Mouse (Mus musculus) heart, embryonic 12.5 days (tissue): Measurements from ENCODE around the gene Itch. TPM values are rescaled to one million over a fixed set of nuclear protein-coding genes. Genes with fewer than 3 reads are reported as not detected.

Experiments
- ATAC-seq: fragments of 200-750 bp; cut with Nextera tagmentation; 2 replicates; pipeline ENCODE4 v1.8.0; 2017; ENCODE audit warnings: moderate TSS enrichment, moderate library complexity; ENCODE audit not compliant: insufficient number of reproducible peaks, low FRiP score
- H3K27ac ChIP-seq: fragments of 300-500 bp; sonication (generic); 2 replicates; pipeline ENCODE4 v1.5.1; 2016; ENCODE audit warnings: mild to moderate bottlenecking, moderate library complexity; ENCODE audit not compliant: poor library complexity, severe bottlenecking
- H3K27me3 ChIP-seq: fragments of 300-500 bp; sonication (generic); replicated peaks from 2 replicates; pipeline ENCODE4 v1.6.1; 2016; ENCODE audit warnings: mild to moderate bottlenecking, moderate library complexity
- H3K36me3 ChIP-seq: fragments of 300-500 bp; sonication (generic); 2 replicates; pipeline ENCODE4 v1.6.1; 2016; ENCODE audit warnings: mild to moderate bottlenecking, moderate library complexity
- H3K4me1 ChIP-seq: fragments of 300-500 bp; sonication (generic); replicated peaks from 2 replicates; pipeline ENCODE4 v1.6.1; 2016; ENCODE audit warnings: mild to moderate bottlenecking
- H3K4me2 ChIP-seq: fragments of 300-500 bp; sonication (generic); 2 replicates; pipeline ENCODE4 v1.6.1; 2016; ENCODE audit warnings: mild to moderate bottlenecking, moderate library complexity
- H3K4me3 ChIP-seq: fragments of 300-500 bp; sonication (generic); 2 replicates; pipeline ENCODE4 v1.5.1; 2016; ENCODE audit warnings: mild to moderate bottlenecking
- H3K9ac ChIP-seq: fragments of 300-500 bp; sonication (generic); 2 replicates; pipeline ENCODE4 v1.6.1; 2016; ENCODE audit warnings: mild to moderate bottlenecking, moderate library complexity
- H3K9me3 ChIP-seq: fragments of 300-500 bp; sonication (generic); replicated peaks from 2 replicates; pipeline ENCODE4 v1.6.1; 2016; ENCODE audit warnings: mild to moderate bottlenecking, moderate library complexity
- WGBS: fragments of 180-500 bp; shearing (Covaris S2); methylation state at CpG from one replicate; pipeline ENCODE4 v1.1.7; 2016; 5-methylcytosine and 5-hydroxymethylcytosine counted together
- polyA plus RNA-seq: library from polyadenylated mRNA; unstranded; fragments of >200 nt; fragmentation: Nextera tagmentation; extraction: Ambion mirVana; gene quantifications from 2 replicates; pipeline ENCODE4 v1.2.1, GENCODE M21; 2016

Gene Itch
- polyA plus RNA-seq, result 43.2 and 44.2 TPM in 2 replicates

DNA sequence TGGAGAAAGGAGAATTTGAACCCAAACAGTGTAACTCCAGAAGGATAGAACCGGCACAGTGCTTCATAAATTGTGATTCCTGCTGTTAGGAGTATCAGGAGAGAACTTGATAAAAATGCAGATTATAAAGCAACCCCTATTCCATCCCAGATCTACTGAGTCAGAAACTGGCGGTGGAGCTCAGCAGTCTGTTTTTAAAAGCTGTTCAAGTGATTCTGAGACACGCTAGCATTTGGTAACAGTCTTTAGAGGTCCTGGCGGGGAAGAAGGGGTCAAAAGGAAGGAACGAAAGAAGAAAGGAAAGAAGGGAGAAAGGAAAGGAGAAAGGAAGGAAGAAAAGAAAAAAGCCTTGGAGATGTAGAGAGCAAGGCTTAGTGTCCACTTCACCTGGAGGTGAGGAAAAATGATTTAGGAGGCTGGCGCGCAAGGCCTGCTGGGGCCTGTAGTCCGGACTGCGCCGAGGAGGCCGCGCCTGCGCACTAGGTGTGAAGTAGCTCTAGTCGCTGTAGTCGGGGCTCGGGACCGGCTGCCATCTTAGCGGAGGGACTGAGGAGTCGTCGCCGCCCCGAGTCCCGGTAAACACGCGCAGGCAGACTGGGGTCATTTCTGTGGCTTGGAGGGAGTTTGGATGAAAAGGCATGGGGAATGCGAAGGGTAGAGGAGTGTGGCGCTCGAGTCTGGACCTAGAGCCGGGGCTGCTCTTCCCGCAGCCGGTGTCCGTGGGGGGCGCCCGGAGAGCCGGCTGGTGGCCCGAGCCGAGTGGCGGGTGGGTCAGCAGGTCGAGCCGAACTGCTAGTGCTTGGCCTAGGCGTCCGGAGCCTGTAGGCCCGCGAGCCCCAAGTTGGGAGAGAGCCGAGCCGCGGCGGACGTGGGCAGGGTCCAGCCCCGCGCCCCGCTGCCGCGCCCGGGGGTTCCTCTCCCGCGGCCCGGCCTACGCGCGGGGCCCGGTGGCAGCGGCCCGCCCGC is at the start of gene Itch:
Gene Itch (plus strand): TSS at position 499 of the 966 bp plus-strand sequence.
- Histone ChIP-seq H3K4me2 (peak within 1 kb of the TSS; percentile 70), H3K36me3 (peaks cover 3% of the 10 kb centered on the region), H3K27me3 (no peaks in the 10 kb centered on the region), H3K27ac (peak within 1 kb of the TSS; percentile 87), H3K9ac (peak within 1 kb of the TSS; percentile 98), H3K4me3 (peak within 1 kb of the TSS; percentile 94), H3K4me1 (peaks cover 23% of the 10 kb centered on the region), H3K9me3 (no peaks in the 10 kb centered on the region)
- peak; percentile 97 for ATAC-seq
- 2% methylated on average over 64 of the region's 65 CpGs for WGBS

- 82% methylated on average over 5 of the region's 5 CpGs for WGBS
- Histone ChIP-seq H3K4me2 (no peak overlapping the region), H3K36me3 (no peaks in the 10 kb centered on the region), H3K4me3 (no peak overlapping the region), H3K27ac (no peak overlapping the region), H3K27me3 (0 out of 2 replicates have a peak, but pooled peaks cover 3% of the 10 kb centered on the region), H3K9ac (no peak overlapping the region), H3K9me3 (no peaks in the 10 kb centered on the region), H3K4me1 (no peaks in the 10 kb centered on the region)
- ATAC-seq, result no peak
Observed at GRCm38 (mm10) chr2:155084546-155084945, 48.8 kb upstream of the Itch start.

GRCm38 (mm10) chr2:155086328-155086727 is 47.0 kb upstream of the Itch start:
- Histone ChIP-seq H3K9me3 (no peaks in the 10 kb centered on the region), H3K4me1 (peaks cover 5% of the 10 kb centered on the region; the same call in 1 of the 2 replicates), H3K27me3 (0 out of 2 replicates have a peak, but pooled peaks cover 3% of the 10 kb centered on the region), H3K4me3 (no peak overlapping the region), H3K27ac (no peak overlapping the region), H3K4me2 (no peak overlapping the region), H3K36me3 (no peaks in the 10 kb centered on the region), H3K9ac (no peak overlapping the region)
- WGBS, result 75% methylated on average over 5 of the region's 5 CpGs
- no peak for ATAC-seq

DNA sequence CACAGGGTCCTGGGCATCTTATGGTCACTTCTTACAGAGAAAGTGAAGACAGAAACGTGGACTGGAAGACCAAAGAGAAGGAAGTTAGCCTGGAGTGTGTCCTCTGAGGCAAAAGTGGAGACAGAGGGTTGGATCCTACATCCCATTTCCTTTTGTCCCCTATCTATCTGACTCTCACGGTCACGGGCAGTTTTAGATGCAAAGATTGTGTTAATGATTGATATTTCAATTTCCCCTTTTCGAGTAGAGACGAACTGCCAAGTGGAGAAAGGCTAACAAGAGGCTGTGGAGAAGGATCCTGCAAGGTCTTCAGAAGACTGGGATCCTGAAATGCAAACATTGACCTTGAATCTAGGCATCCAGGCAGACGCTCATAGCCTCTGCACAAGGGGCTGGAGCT is 45.0 kb upstream of the Itch start:
- ATAC-seq, result no peak
- WGBS, result 73% methylated on average over 6 of the region's 6 CpGs
- no peaks in the 10 kb centered on the region for H3K27me3 ChIP-seq
- no peak overlapping the region for H3K4me2 ChIP-seq
- H3K9me3 ChIP-seq, result no peaks in the 10 kb centered on the region
- H3K4me3 ChIP-seq, result no peak overlapping the region
- no peaks in the 10 kb centered on the region for H3K36me3 ChIP-seq
- peaks cover 11% of the 10 kb centered on the region for H3K4me1 ChIP-seq
- H3K9ac ChIP-seq, result no peak overlapping the region
- no peak overlapping the region for H3K27ac ChIP-seq

GRCm38 (mm10) chr2:155090909-155091742 is 42.2 kb upstream of the Itch start:
- no peak overlapping the region for H3K9ac ChIP-seq
- H3K27ac ChIP-seq, result no peak overlapping the region
- no peak overlapping the region for H3K4me3 ChIP-seq
- H3K27me3 ChIP-seq, result no peaks in the 10 kb centered on the region
- H3K36me3 ChIP-seq, result no peaks in the 10 kb centered on the region
- H3K9me3 ChIP-seq, result no peaks in the 10 kb centered on the region
- H3K4me1 ChIP-seq, result peaks cover 13% of the 10 kb centered on the region
- WGBS, result 61% methylated on average over 13 of the region's 13 CpGs
- ATAC-seq, result 0 out of 2 replicates have a peak, but pooled peaks have one; percentile 25
- no peak overlapping the region for H3K4me2 ChIP-seq

GRCm38 (mm10) chr2:155091743-155092075 is 41.6 kb upstream of the Itch start:
- peaks cover 13% of the 10 kb centered on the region for H3K4me1 ChIP-seq

DNA sequence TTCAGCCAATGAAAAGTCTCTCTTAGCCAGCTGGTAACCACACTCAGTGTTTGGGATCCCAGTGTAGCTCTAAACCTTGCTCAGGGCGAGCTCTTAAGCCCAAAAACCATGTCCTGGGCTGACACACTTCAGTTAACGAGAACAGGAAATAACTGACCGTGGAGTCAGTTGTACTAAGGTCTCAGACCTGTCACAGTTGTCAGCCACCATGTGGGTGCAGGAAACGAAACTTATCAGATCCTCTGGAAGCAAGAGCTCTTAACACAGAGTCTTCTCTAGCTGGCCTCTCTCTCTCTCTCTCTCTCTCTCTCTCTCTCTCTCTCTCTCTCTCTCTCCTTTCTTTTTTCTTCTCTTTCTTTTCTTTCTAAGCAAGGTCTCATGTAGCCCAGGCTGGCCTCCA is 39.9 kb upstream of the Itch start:
- ATAC-seq, result no peak
- 17% methylated on average over 4 of the region's 4 CpGs for WGBS
- Histone ChIP-seq H3K9me3 (no peaks in the 10 kb centered on the region), H3K4me3 (no peak overlapping the region), H3K9ac (no peak overlapping the region), H3K4me1 (peaks cover 13% of the 10 kb centered on the region), H3K27me3 (no peaks in the 10 kb centered on the region), H3K4me2 (no peak overlapping the region), H3K27ac (no peak overlapping the region), H3K36me3 (no peaks in the 10 kb centered on the region)

More at GRCm38 (mm10) chr2:155091743-155092075, 41.6 kb upstream of the Itch start:
- no peak overlapping the region for H3K9ac ChIP-seq
- no peaks in the 10 kb centered on the region for H3K27me3 ChIP-seq
- ATAC-seq, result no peak
- H3K4me2 ChIP-seq, result no peak overlapping the region
- no peaks in the 10 kb centered on the region for H3K9me3 ChIP-seq
- H3K4me3 ChIP-seq, result no peak overlapping the region
- H3K27ac ChIP-seq, result no peak overlapping the region
- WGBS, result 55% methylated on average over 3 of the region's 3 CpGs
- H3K36me3 ChIP-seq, result no peaks in the 10 kb centered on the region

- WGBS, result 83% methylated on average over 9 of the region's 9 CpGs
- Histone ChIP-seq H3K9me3 (no peaks in the 10 kb centered on the region), H3K36me3 (no peaks in the 10 kb centered on the region), H3K4me1 (peaks cover 17% of the 10 kb centered on the region), H3K27me3 (no peaks in the 10 kb centered on the region), H3K9ac (no peak overlapping the region), H3K27ac (no peak overlapping the region), H3K4me2 (no peak overlapping the region), H3K4me3 (no peak overlapping the region)
- ATAC-seq, result no peak
Observed at GRCm38 (mm10) chr2:155098720-155099380, 34.5 kb upstream of the Itch start.

GRCm38 (mm10) chr2:155099421-155099820 is 33.9 kb upstream of the Itch start:
- WGBS, result 54% methylated on average over 7 of the region's 7 CpGs
- H3K27me3 ChIP-seq, result no peaks in the 10 kb centered on the region
- H3K36me3 ChIP-seq, result no peaks in the 10 kb centered on the region
- H3K4me1 ChIP-seq, result peaks cover 17% of the 10 kb centered on the region
- no peak overlapping the region for H3K9ac ChIP-seq
- H3K4me2 ChIP-seq, result no peak overlapping the region
- no peak overlapping the region for H3K27ac ChIP-seq
- ATAC-seq, result no peak
- no peak overlapping the region for H3K4me3 ChIP-seq
- no peaks in the 10 kb centered on the region for H3K9me3 ChIP-seq

DNA sequence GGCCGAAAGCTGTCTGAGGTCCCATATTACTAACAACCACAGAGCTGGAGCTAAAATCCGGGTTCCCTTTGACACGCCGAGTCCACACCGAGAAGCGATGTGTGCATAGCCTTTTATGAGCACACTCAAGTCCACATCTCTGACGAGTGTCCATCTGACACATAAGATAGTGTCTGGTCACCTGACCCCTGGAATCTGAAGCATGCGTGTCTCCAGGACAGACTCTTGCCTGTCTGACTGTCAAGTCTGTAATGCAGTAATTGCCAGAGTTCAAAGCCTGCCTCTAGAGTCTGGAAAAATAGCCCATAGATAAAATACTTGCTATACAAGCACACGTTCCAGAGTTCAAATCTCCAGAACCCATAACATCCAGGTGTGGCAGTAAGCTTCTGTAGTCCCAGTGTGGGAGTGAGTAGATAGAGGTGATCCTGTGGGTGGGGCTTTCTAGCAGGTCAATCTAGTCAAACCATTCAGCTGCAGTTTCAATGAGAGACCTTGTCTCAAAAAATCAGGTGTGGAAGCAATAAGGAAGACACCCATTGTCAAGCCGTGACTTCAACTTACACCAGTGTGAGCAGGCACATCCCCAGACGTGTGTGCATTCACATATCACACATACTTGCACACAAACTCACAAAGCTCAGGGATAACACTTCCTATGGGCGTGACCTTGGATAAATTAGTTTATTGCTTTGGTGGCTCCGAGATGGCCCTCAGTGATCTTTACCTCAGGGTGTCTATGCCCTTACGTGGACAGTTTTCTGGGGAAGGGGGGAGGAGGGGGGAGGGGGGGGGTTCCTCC is 33.1 kb upstream of the Itch start:
- peak; percentile 48; the same call in 1 of the 2 replicates for ATAC-seq
- Histone ChIP-seq H3K36me3 (no peaks in the 10 kb centered on the region), H3K4me1 (peaks cover 17% of the 10 kb centered on the region), H3K4me3 (no peak overlapping the region), H3K27ac (no peak overlapping the region), H3K9ac (no peak overlapping the region), H3K27me3 (no peaks in the 10 kb centered on the region), H3K9me3 (no peaks in the 10 kb centered on the region), H3K4me2 (no peak overlapping the region)
- WGBS, result 59% methylated on average over 14 of the region's 14 CpGs
